Mouse (Mus musculus) limb, embryonic 14.5 days (tissue): ENCODE data around the gene Ces4a. TPM values are rescaled to one million over a fixed set of nuclear protein-coding genes. Genes with fewer than 3 reads are reported as not detected.
A peak's percentile ranks its signal among the peaks of the same experiment; 100 is the strongest.

ENCODE experiments used
- ATAC-seq: fragments of 200-750 bp; cut with Nextera tagmentation; 2 replicates; pipeline ENCODE4 v1.8.0; 2017; ENCODE audit warnings: low read depth, moderate number of reproducible peaks, moderate TSS enrichment; ENCODE audit not compliant: low FRiP score
- DNase-seq: peaks from one replicate; pipeline ENCODE4 v3.0.0-alpha.2; 2015; ENCODE audit warnings: low spot score
- H3K27ac ChIP-seq: fragments of 300-500 bp; sonication (generic); replicated peaks from 2 replicates; pipeline ENCODE4 v1.5.1; 2014; ENCODE audit warnings: low read depth, mild to moderate bottlenecking, low read length, moderate library complexity, mixed read lengths
- H3K27me3 ChIP-seq: fragments of 300-500 bp; sonication (generic); 2 replicates; pipeline ENCODE4 v1.6.1; 2014; ENCODE audit warnings: low read length, mixed read lengths; ENCODE audit not compliant: control insufficient read depth, insufficient read depth
- H3K36me3 ChIP-seq: fragments of 300-500 bp; sonication (generic); 2 replicates; pipeline ENCODE4 v1.6.1; 2014; ENCODE audit warnings: mild to moderate bottlenecking, low read length, moderate library complexity, mixed read lengths; ENCODE audit not compliant: control insufficient read depth, insufficient read depth
- H3K4me1 ChIP-seq: fragments of 300-500 bp; sonication (generic); 2 replicates; pipeline ENCODE4 v1.6.1; 2014; ENCODE audit warnings: antibody characterized with exemption, low read length, mixed read lengths; ENCODE audit not compliant: control insufficient read depth, insufficient read depth
- H3K4me2 ChIP-seq: fragments of 300-500 bp; sonication (generic); replicated peaks from 2 replicates; pipeline ENCODE4 v1.6.1; 2014; ENCODE audit warnings: low read depth, mild to moderate bottlenecking, low read length, moderate library complexity; ENCODE audit not compliant: severe bottlenecking
- H3K4me3 ChIP-seq: fragments of 300-500 bp; sonication (generic); replicated peaks from 2 replicates; pipeline ENCODE4 v1.5.1; 2014; ENCODE audit warnings: low read length
- H3K9ac ChIP-seq: fragments of 300-500 bp; sonication (generic); 2 replicates; pipeline ENCODE4 v1.6.1; 2014; ENCODE audit warnings: mild to moderate bottlenecking, low read depth, low read length, moderate library complexity; ENCODE audit not compliant: severe bottlenecking
- H3K9me3 ChIP-seq: fragments of 300-500 bp; sonication (generic); 2 replicates; pipeline ENCODE4 v1.6.1; 2016; ENCODE audit warnings: low read length; ENCODE audit not compliant: control insufficient read depth
- POLR2A ChIP-seq: fragments of 200-500 bp; IDR thresholded peaks from 2 replicates; pipeline ENCODE4 v1.8.0; 2012; ENCODE audit warnings: inconsistent platforms, mild to moderate bottlenecking, moderate library complexity, borderline replicate concordance; ENCODE audit not compliant: insufficient read depth, insufficient read length; ENCODE audit errors: extremely low read depth
- WGBS: fragments of 180-500 bp; shearing (Covaris S2); extraction: QIAGEN DNeasy Blood & Tissue Kit; methylation state at CpG from one replicate; pipeline ENCODE4 v1.1.7; 2014; 5-methylcytosine and 5-hydroxymethylcytosine counted together
- polyA plus RNA-seq, 2 experiments: library from polyadenylated mRNA; depleted of rRNA in 1 of 2; stranded (reverse) in 1 of 2; unstranded in 1 of 2; fragments of >200 nt; fragmentation: Nextera tagmentation in 1 of 2; extraction: Ambion mirVana in 1 of 2; gene quantifications; 2 replicates each; pipeline versions ENCODE4 v1.2.1 to v1.2.3; 2012 to 2014

Ces4a gene
- polyA plus RNA-seq, 2 experiments, result not detected

GRCm38 (mm10) chr8:105104220-105104619 lies 27.4 kb upstream of the Ces4a start:
- Histone ChIP-seq H3K9me3 (no peaks in the 10 kb centered on the region), H3K4me1 (no peaks in the 10 kb centered on the region), H3K27me3 (no peaks in the 10 kb centered on the region), H3K4me3 (no peak overlapping the region), H3K27ac (no peak overlapping the region), H3K36me3 (no peaks in the 10 kb centered on the region), H3K9ac (no peak overlapping the region), H3K4me2 (no peak overlapping the region)
- TF ChIP-seq POLR2A, result no peak
- DNase-seq (no peak), ATAC-seq (no peak)
- WGBS, result 90% methylated on average over 3 of the region's 3 CpGs

GRCm38 (mm10) chr8:105129864-105130263 lies 1.7 kb upstream of the Ces4a start:
- Histone ChIP-seq H3K9me3 (no peaks in the 10 kb centered on the region), H3K4me3 (no peak overlapping the region), H3K36me3 (no peaks in the 10 kb centered on the region), H3K4me2 (no peak overlapping the region), H3K27ac (no peak overlapping the region), H3K27me3 (no peaks in the 10 kb centered on the region), H3K4me1 (no peaks in the 10 kb centered on the region), H3K9ac (no peak overlapping the region)
- no peak for DNase-seq
- no peak for ATAC-seq
- WGBS, result 87% methylated on average over 9 of the region's 9 CpGs
- no peak for TF ChIP-seq POLR2A

GRCm38 (mm10) chr8:105138423-105138822 lies 6.8 kb downstream of the Ces4a start:
- Histone ChIP-seq H3K4me2 (no peak overlapping the region), H3K4me1 (no peaks in the 10 kb centered on the region), H3K36me3 (no peaks in the 10 kb centered on the region), H3K27ac (no peak overlapping the region), H3K9me3 (no peaks in the 10 kb centered on the region), H3K9ac (no peak overlapping the region), H3K4me3 (no peak overlapping the region), H3K27me3 (no peaks in the 10 kb centered on the region)
- 23% methylated on average over 4 of the region's 4 CpGs for WGBS
- no peak for TF ChIP-seq POLR2A
- DNase-seq (peak; percentile 41), ATAC-seq (no peak)

- Histone ChIP-seq H3K27ac (no peak overlapping the region), H3K4me2 (0 out of 2 replicates have a peak overlapping the region, but pooled peaks have one; percentile 6), H3K4me3 (no peak overlapping the region), H3K36me3 (no peaks in the 10 kb centered on the region), H3K9ac (no peak overlapping the region), H3K9me3 (no peaks in the 10 kb centered on the region), H3K27me3 (no peaks in the 10 kb centered on the region), H3K4me1 (no peaks in the 10 kb centered on the region)
- ATAC-seq (no peak), DNase-seq (no peak)
- no peak for TF ChIP-seq POLR2A
- WGBS, result 39% methylated on average over 19 of the region's 19 CpGs
These were observed 10.8 kb downstream of the Ces4a start for GRCm38 (mm10) chr8:105142395-105142794.

GRCm38 (mm10) chr8:105151654-105152053 lies 20.1 kb downstream of the Ces4a start:
- H3K36me3 ChIP-seq, result no peaks in the 10 kb centered on the region
- no peak overlapping the region for H3K4me2 ChIP-seq
- TF ChIP-seq POLR2A, result no peak
- no peaks in the 10 kb centered on the region for H3K27me3 ChIP-seq
- peaks cover 14% of the 10 kb centered on the region for H3K4me1 ChIP-seq
- no peak overlapping the region for H3K9ac ChIP-seq
- no peaks in the 10 kb centered on the region for H3K9me3 ChIP-seq
- H3K27ac ChIP-seq, result no peak overlapping the region
- DNase-seq (no peak), ATAC-seq (no peak)
- no peak overlapping the region for H3K4me3 ChIP-seq
- 59% methylated on average over 4 of the region's 4 CpGs for WGBS
